Mouse (Mus musculus) forebrain, embryonic 12.5 days (tissue): Measurements from ENCODE around the gene Scgb3a1. TPM values are rescaled to one million over a fixed set of nuclear protein-coding genes. Genes with fewer than 3 reads are reported as not detected.

ENCODE experiments used
- ATAC-seq: fragments of 200-750 bp; cut with Nextera tagmentation; 2 replicates; pipeline ENCODE4 v1.8.0; 2017; ENCODE audit warnings: moderate TSS enrichment; ENCODE audit not compliant: low FRiP score
- H3K27ac ChIP-seq: fragments of 300-500 bp; sonication (generic); 2 replicates; pipeline ENCODE4 v1.5.1; 2016; ENCODE audit warnings: mild to moderate bottlenecking
- H3K27me3 ChIP-seq: fragments of 300-500 bp; sonication (generic); 2 replicates; pipeline ENCODE4 v1.6.1; 2016; ENCODE audit warnings: mild to moderate bottlenecking
- H3K36me3 ChIP-seq: fragments of 300-500 bp; sonication (generic); replicated peaks from 2 replicates; pipeline ENCODE4 v1.6.1; 2016; ENCODE audit warnings: mild to moderate bottlenecking
- H3K4me1 ChIP-seq: fragments of 300-500 bp; sonication (generic); 2 replicates; pipeline ENCODE4 v1.6.1; 2016
- H3K4me2 ChIP-seq: fragments of 300-500 bp; sonication (generic); 2 replicates; pipeline ENCODE4 v1.6.1; 2016; ENCODE audit warnings: mild to moderate bottlenecking, moderate library complexity
- H3K4me3 ChIP-seq: fragments of 300-500 bp; sonication (generic); replicated peaks from 2 replicates; pipeline ENCODE4 v1.5.1; 2016; ENCODE audit warnings: mild to moderate bottlenecking
- H3K9ac ChIP-seq: fragments of 300-500 bp; sonication (generic); 2 replicates; pipeline ENCODE4 v1.6.1; 2016; ENCODE audit warnings: mild to moderate bottlenecking
- H3K9me3 ChIP-seq: fragments of 300-500 bp; sonication (generic); 2 replicates; pipeline ENCODE4 v1.6.1; 2016
- WGBS: fragments of 180-500 bp; shearing (Covaris S2); methylation state at CpG from one replicate; pipeline ENCODE4 v1.1.7; 2016; 5-methylcytosine and 5-hydroxymethylcytosine counted together
- polyA plus RNA-seq: library from polyadenylated mRNA; unstranded; fragments of >200 nt; fragmentation: Nextera tagmentation; extraction: Ambion mirVana; gene quantifications from 2 replicates; pipeline ENCODE4 v1.2.1, GENCODE M21; 2016

The Scgb3a1 gene
- polyA plus RNA-seq, 1 experiment from 2014 or later: not detected

- no peak for ATAC-seq
- Histone ChIP-seq H3K36me3 (no peaks in the 10 kb centered on the region), H3K27ac (no peak overlapping the region), H3K9me3 (no peaks in the 10 kb centered on the region), H3K4me2 (no peak overlapping the region), H3K4me1 (peaks cover 3% of the 10 kb centered on the region; the same call in 1 of the 2 replicates), H3K9ac (no peak overlapping the region), H3K4me3 (no peak overlapping the region), H3K27me3 (no peaks in the 10 kb centered on the region)
- WGBS: 62% methylated on average over 18 of the region's 18 CpGs
Observed at GRCm38 (mm10) chr11:49650113-49650993, 13.1 kb upstream of the Scgb3a1 start.

GRCm38 (mm10) chr11:49650994-49651761 is 12.2 kb upstream of the Scgb3a1 start:
- H3K27me3 ChIP-seq: no peaks in the 10 kb centered on the region
- H3K4me1 ChIP-seq: peaks cover 3% of the 10 kb centered on the region; the same call in 1 of the 2 replicates
- no peaks in the 10 kb centered on the region for H3K9me3 ChIP-seq
- H3K36me3 ChIP-seq: no peaks in the 10 kb centered on the region
- 80% methylated on average over 16 of the region's 16 CpGs for WGBS
- no peak overlapping the region for H3K27ac ChIP-seq
- no peak overlapping the region for H3K9ac ChIP-seq
- 0 out of 2 replicates have a peak, but pooled peaks have one; percentile 9 for ATAC-seq
- H3K4me3 ChIP-seq: no peak overlapping the region
- H3K4me2 ChIP-seq: no peak overlapping the region

- H3K9ac ChIP-seq: no peak overlapping the region
- ATAC-seq: no peak
- H3K9me3 ChIP-seq: no peaks in the 10 kb centered on the region
- no peaks in the 10 kb centered on the region for H3K36me3 ChIP-seq
- H3K4me1 ChIP-seq: peaks cover 3% of the 10 kb centered on the region; the same call in 1 of the 2 replicates
- WGBS: 83% methylated on average over 10 of the region's 10 CpGs
- H3K4me2 ChIP-seq: no peak overlapping the region
- no peak overlapping the region for H3K27ac ChIP-seq
- no peak overlapping the region for H3K4me3 ChIP-seq
- no peaks in the 10 kb centered on the region for H3K27me3 ChIP-seq
Observed at GRCm38 (mm10) chr11:49651762-49652322, 11.6 kb upstream of the Scgb3a1 start.

GRCm38 (mm10) chr11:49652401-49653078 is 10.9 kb upstream of the Scgb3a1 start:
- H3K9ac ChIP-seq: no peak overlapping the region
- peaks cover 3% of the 10 kb centered on the region; the same call in 1 of the 2 replicates for H3K4me1 ChIP-seq
- 27% methylated on average over 19 of the region's 19 CpGs for WGBS
- no peaks in the 10 kb centered on the region for H3K9me3 ChIP-seq
- H3K4me3 ChIP-seq: no peak overlapping the region
- no peaks in the 10 kb centered on the region for H3K27me3 ChIP-seq
- no peaks in the 10 kb centered on the region for H3K36me3 ChIP-seq
- peak; percentile 72 for ATAC-seq
- no peak overlapping the region for H3K27ac ChIP-seq
- peak overlapping the region; percentile 27; the same call in 1 of the 2 replicates for H3K4me2 ChIP-seq

GRCm38 (mm10) chr11:49653079-49653408 is 10.4 kb upstream of the Scgb3a1 start:
- 46% methylated on average over 11 of the region's 11 CpGs for WGBS
- H3K36me3 ChIP-seq: no peaks in the 10 kb centered on the region
- peak overlapping the region; percentile 27 for H3K4me2 ChIP-seq
- no peak overlapping the region for H3K4me3 ChIP-seq
- H3K27me3 ChIP-seq: no peaks in the 10 kb centered on the region
- ATAC-seq: no peak
- peaks cover 3% of the 10 kb centered on the region; the same call in 1 of the 2 replicates for H3K4me1 ChIP-seq
- no peak overlapping the region for H3K9ac ChIP-seq
- H3K27ac ChIP-seq: no peak overlapping the region
- H3K9me3 ChIP-seq: no peaks in the 10 kb centered on the region

GRCm38 (mm10) chr11:49654651-49655050 is 8.8 kb upstream of the Scgb3a1 start:
- no peak overlapping the region for H3K9ac ChIP-seq
- no peak for ATAC-seq
- H3K36me3 ChIP-seq: no peaks in the 10 kb centered on the region
- no peaks in the 10 kb centered on the region for H3K27me3 ChIP-seq
- H3K4me2 ChIP-seq: no peak overlapping the region
- 88% methylated on average over 5 of the region's 5 CpGs for WGBS
- no peak overlapping the region for H3K27ac ChIP-seq
- H3K9me3 ChIP-seq: no peaks in the 10 kb centered on the region
- no peak overlapping the region for H3K4me3 ChIP-seq
- peaks cover 3% of the 10 kb centered on the region; the same call in 1 of the 2 replicates for H3K4me1 ChIP-seq

GRCm38 (mm10) chr11:49655501-49655900 is 7.9 kb upstream of the Scgb3a1 start:
- no peak overlapping the region for H3K9ac ChIP-seq
- no peak overlapping the region for H3K4me2 ChIP-seq
- no peaks in the 10 kb centered on the region for H3K36me3 ChIP-seq
- no peaks in the 10 kb centered on the region for H3K9me3 ChIP-seq
- no peaks in the 10 kb centered on the region for H3K27me3 ChIP-seq
- no peak for ATAC-seq
- H3K4me1 ChIP-seq: peaks cover 3% of the 10 kb centered on the region; the same call in 1 of the 2 replicates
- H3K27ac ChIP-seq: no peak overlapping the region
- no peak overlapping the region for H3K4me3 ChIP-seq

- Histone ChIP-seq H3K4me1 (peaks cover under 1% of the 10 kb centered on the region; the same call in 1 of the 2 replicates), H3K9ac (no peak overlapping the region), H3K36me3 (no peaks in the 10 kb centered on the region), H3K4me2 (no peak overlapping the region), H3K4me3 (no peak overlapping the region), H3K27me3 (no peaks in the 10 kb centered on the region), H3K27ac (no peak overlapping the region), H3K9me3 (no peaks in the 10 kb centered on the region)
- ATAC-seq: no peak
- 82% methylated on average over 4 of the region's 4 CpGs for WGBS
Observed at GRCm38 (mm10) chr11:49658065-49658464, 5.3 kb upstream of the Scgb3a1 start.

GRCm38 (mm10) chr11:49658791-49659469 is 4.5 kb upstream of the Scgb3a1 start:
- Histone ChIP-seq H3K27ac (no peak overlapping the region), H3K27me3 (no peaks in the 10 kb centered on the region), H3K4me1 (no peaks in the 10 kb centered on the region), H3K4me3 (no peak overlapping the region), H3K9ac (no peak overlapping the region), H3K9me3 (no peaks in the 10 kb centered on the region), H3K36me3 (no peaks in the 10 kb centered on the region), H3K4me2 (no peak overlapping the region)
- no peak for ATAC-seq
- WGBS: 74% methylated on average over 10 of the region's 10 CpGs

GRCm38 (mm10) chr11:49659470-49659799 is 4.0 kb upstream of the Scgb3a1 start:
- Histone ChIP-seq H3K36me3 (no peaks in the 10 kb centered on the region), H3K4me1 (no peaks in the 10 kb centered on the region), H3K9ac (no peak overlapping the region), H3K4me3 (no peak overlapping the region), H3K27ac (no peak overlapping the region), H3K4me2 (no peak overlapping the region), H3K27me3 (no peaks in the 10 kb centered on the region), H3K9me3 (no peaks in the 10 kb centered on the region)
- ATAC-seq: no peak
- 68% methylated on average over 7 of the region's 7 CpGs for WGBS

- WGBS: 63% methylated on average over 15 of the region's 15 CpGs
- H3K4me3 ChIP-seq: no peak overlapping the region
- ATAC-seq: no peak
- no peak overlapping the region for H3K4me2 ChIP-seq
- H3K9me3 ChIP-seq: no peaks in the 10 kb centered on the region
- no peaks in the 10 kb centered on the region for H3K36me3 ChIP-seq
- H3K9ac ChIP-seq: no peak overlapping the region
- no peaks in the 10 kb centered on the region for H3K4me1 ChIP-seq
- H3K27ac ChIP-seq: no peak overlapping the region
- H3K27me3 ChIP-seq: no peaks in the 10 kb centered on the region
Observed at GRCm38 (mm10) chr11:49662292-49662780, 1.1 kb upstream of the Scgb3a1 start.
